Mouse (Mus musculus) kidney, adult 2 months (tissue): ENCODE results near the gene Cep63. TPM values are rescaled to one million over a fixed set of nuclear protein-coding genes. Genes with fewer than 3 reads are reported as not detected.

Experiments used
- DNase-seq: peaks from one replicate; pipeline ENCODE4 v3.0.0; 2021
- H3K27ac ChIP-seq: fragments of 200-500 bp; 2 replicates; pipeline ENCODE4 v1.5.1; 2012; ENCODE audit warnings: low read depth, low read length, control low read depth, inconsistent platforms; ENCODE audit not compliant: insufficient read depth
- H3K27me3 ChIP-seq: fragments of 200-500 bp; replicated peaks from 2 replicates; pipeline ENCODE4 v1.6.1; 2012; ENCODE audit warnings: mild to moderate bottlenecking, moderate library complexity, low read length, inconsistent platforms; ENCODE audit not compliant: control insufficient read depth, insufficient read depth
- H3K36me3 ChIP-seq: fragments of 200-500 bp; 2 replicates; pipeline ENCODE4 v1.6.1; 2012; ENCODE audit warnings: mild to moderate bottlenecking, moderate library complexity, low read length, inconsistent platforms; ENCODE audit not compliant: control insufficient read depth, insufficient read depth
- H3K4me1 ChIP-seq: fragments of 200-500 bp; 2 replicates; pipeline ENCODE4 v1.6.1; 2011; ENCODE audit warnings: low read length; ENCODE audit not compliant: control insufficient read depth, insufficient read depth
- H3K4me3 ChIP-seq: fragments of 200-500 bp; 2 replicates; pipeline ENCODE4 v1.5.1; 2011; ENCODE audit warnings: mild to moderate bottlenecking, low read depth, low read length, control low read depth; ENCODE audit not compliant: insufficient read depth
- CTCF ChIP-seq: fragments of 200-500 bp; conservative IDR thresholded peaks from 2 replicates; pipeline ENCODE4 v1.5.1; 2011; ENCODE audit warnings: low read depth, mild to moderate bottlenecking, control low read depth, low read length, moderate library complexity, mixed read lengths; ENCODE audit not compliant: insufficient read depth, insufficient read length
- POLR2A ChIP-seq: fragments of 200-500 bp; IDR thresholded peaks from one replicate; pipeline ENCODE4 v1.6.1; 2011; ENCODE audit warnings: low read depth, low read length, control low read depth
- WGBS: fragments of 180-500 bp; shearing (Covaris S2); methylation state at CpG from one replicate; pipeline ENCODE4 v1.1.7; 2018; 5-methylcytosine and 5-hydroxymethylcytosine counted together
- polyA plus RNA-seq: library from polyadenylated mRNA; depleted of rRNA; stranded (reverse); fragments of >200 nt; gene quantifications from 2 replicates; pipeline ENCODE4 v1.2.3, GENCODE M21; 2012

The Cep63 gene
- polyA plus RNA-seq, 1 experiment = 6.9 TPM

GRCm38 (mm10) chr9:102545406-102546255, 80.7 kb downstream of the Cep63 start:
- H3K4me3 ChIP-seq = no peak overlapping the region
- no peak overlapping the region for H3K27ac ChIP-seq
- TF ChIP-seq POLR2A = no peak
- no peak for TF ChIP-seq CTCF
- H3K36me3 ChIP-seq = no peaks in the 10 kb centered on the region
- H3K4me1 ChIP-seq = no peaks in the 10 kb centered on the region; the same call in 1 of the 2 replicates
- 14% methylated on average over 22 of the region's 22 CpGs for WGBS
- no peaks in the 10 kb centered on the region for H3K27me3 ChIP-seq
- DNase-seq = no peak

- H3K4me3 ChIP-seq = no peak overlapping the region
- no peak overlapping the region for H3K27ac ChIP-seq
- WGBS = 2% methylated on average over 26 of the region's 26 CpGs
- TF ChIP-seq POLR2A (no peak), CTCF (peak; percentile 82)
- no peaks in the 10 kb centered on the region for H3K27me3 ChIP-seq
- H3K4me1 ChIP-seq = no peaks in the 10 kb centered on the region; the same call in 1 of the 2 replicates
- no peaks in the 10 kb centered on the region for H3K36me3 ChIP-seq
- peak; percentile 67 for DNase-seq
Observed at GRCm38 (mm10) chr9:102544773-102545366, 81.5 kb downstream of the Cep63 start.

- Histone ChIP-seq H3K36me3 (no peaks in the 10 kb centered on the region), H3K27ac (no peak overlapping the region), H3K27me3 (no peaks in the 10 kb centered on the region), H3K4me3 (no peak overlapping the region), H3K4me1 (no peaks in the 10 kb centered on the region; the same call in 1 of the 2 replicates)
- no peak for DNase-seq
- 26% methylated on average over 11 of the region's 11 CpGs for WGBS
- TF ChIP-seq CTCF (no peak), POLR2A (no peak)
Observed at GRCm38 (mm10) chr9:102544116-102544772, 82.1 kb downstream of the Cep63 start.

- Histone ChIP-seq H3K27ac (no peak overlapping the region), H3K4me3 (no peak overlapping the region), H3K27me3 (no peaks in the 10 kb centered on the region), H3K36me3 (no peaks in the 10 kb centered on the region), H3K4me1 (no peaks in the 10 kb centered on the region; the same call in 1 of the 2 replicates)
- DNase-seq = no peak
- TF ChIP-seq CTCF (no peak), POLR2A (no peak)
- 74% methylated on average over 2 of the region's 2 CpGs for WGBS
Observed at GRCm38 (mm10) chr9:102543761-102544115, 82.6 kb downstream of the Cep63 start.

- no peak overlapping the region for H3K27ac ChIP-seq
- DNase-seq = no peak
- H3K4me3 ChIP-seq = no peak overlapping the region
- WGBS = 64% methylated on average over 8 of the region's 8 CpGs
- TF ChIP-seq POLR2A (no peak), CTCF (no peak)
- no peaks in the 10 kb centered on the region; the same call in 1 of the 2 replicates for H3K4me1 ChIP-seq
- no peaks in the 10 kb centered on the region for H3K27me3 ChIP-seq
- H3K36me3 ChIP-seq = no peaks in the 10 kb centered on the region
Observed at GRCm38 (mm10) chr9:102542540-102542939, 83.8 kb downstream of the Cep63 start.

- Histone ChIP-seq H3K36me3 (no peaks in the 10 kb centered on the region), H3K27me3 (no peaks in the 10 kb centered on the region), H3K4me3 (no peak overlapping the region), H3K27ac (no peak overlapping the region), H3K4me1 (no peaks in the 10 kb centered on the region; the same call in 1 of the 2 replicates)
- TF ChIP-seq CTCF = no peak
- no peak for TF ChIP-seq POLR2A
- 79% methylated on average over 10 of the region's 10 CpGs for WGBS
- DNase-seq = no peak
Observed at GRCm38 (mm10) chr9:102541666-102542065, 84.7 kb downstream of the Cep63 start.

- TF ChIP-seq POLR2A (no peak), CTCF (no peak)
Observed at GRCm38 (mm10) chr9:102539699-102540098, 86.6 kb downstream of the Cep63 start.

More at GRCm38 (mm10) chr9:102539699-102540098, 86.6 kb downstream of the Cep63 start:
- H3K27me3 ChIP-seq = no peaks in the 10 kb centered on the region
- no peak overlapping the region for H3K4me3 ChIP-seq
- no peaks in the 10 kb centered on the region for H3K36me3 ChIP-seq
- no peak overlapping the region for H3K27ac ChIP-seq
- 62% methylated on average over 7 of the region's 7 CpGs for WGBS
- H3K4me1 ChIP-seq = no peaks in the 10 kb centered on the region
- DNase-seq = no peak
